Mouse (Mus musculus): ENCODE results near the gene C2cd3.

- TF ChIP-seq CTCF (IDR thresholded peaks at IDR 0.05), result no peak
- TF ChIP-seq EP300 (IDR thresholded peaks at IDR 0.05; ENCODE audit: insufficient read depth, low read depth, low read length), result no peak
These were observed 129.9 kb downstream of the C2cd3 start for GRCm38 (mm10) chr7:100501844-100502373.
